Comparison of ENCODE assay signal across 27 mouse cellular contexts in genomic region chr5:62539304-62539703, GRCm38 (mm10).
"Had no signal": no experiment of that assay in that cellular context is flagged by ENCODE, and none has a peak within 500 bp of the region (broad histone marks: within the 10 kb centered on the region; RNA-seq: fewer than 3 reads in every experiment).

No protein-coding gene starts in this region.

- H3K4me1 ChIP-seq: embryonic facial prominence, embryonic 10.5 days; embryonic facial prominence, embryonic 12.5 days; embryonic facial prominence, embryonic 13.5 days; embryonic facial prominence, embryonic 15.5 days; forebrain, embryonic 10.5 days; forebrain, embryonic 12.5 days; forebrain, embryonic 13.5 days; forebrain, embryonic 15.5 days; heart, embryonic 10.5 days had no signal

- H3K27me3 ChIP-seq: embryonic facial prominence, embryonic 12.5 days; embryonic facial prominence, embryonic 13.5 days; embryonic facial prominence, embryonic 15.5 days; forebrain, embryonic 12.5 days; forebrain, embryonic 13.5 days; forebrain, embryonic 15.5 days had no signal

- H3K27ac ChIP-seq: embryonic facial prominence, embryonic 10.5 days; embryonic facial prominence, embryonic 12.5 days; embryonic facial prominence, embryonic 13.5 days; embryonic facial prominence, embryonic 15.5 days; forebrain, embryonic 10.5 days; forebrain, embryonic 12.5 days; forebrain, embryonic 13.5 days; forebrain, embryonic 15.5 days; gastrocnemius, adult 2 months; heart, adult 2 months; heart, embryonic 10.5 days had no signal

- H3K36me3 ChIP-seq: embryonic facial prominence, embryonic 10.5 days; embryonic facial prominence, embryonic 12.5 days; embryonic facial prominence, embryonic 13.5 days; embryonic facial prominence, embryonic 15.5 days; forebrain, embryonic 10.5 days; forebrain, embryonic 12.5 days; forebrain, embryonic 15.5 days; heart, embryonic 10.5 days had no signal

- H3K9ac ChIP-seq: embryonic facial prominence, embryonic 12.5 days; embryonic facial prominence, embryonic 13.5 days; embryonic facial prominence, embryonic 15.5 days; forebrain, embryonic 12.5 days; forebrain, embryonic 13.5 days; forebrain, embryonic 15.5 days; forebrain, postnatal 0 days had no signal

- ATAC-seq: forebrain, embryonic 13.5 days; forebrain, embryonic 14.5 days; forebrain, embryonic 15.5 days; forebrain, embryonic 16.5 days; forebrain, postnatal 0 days had no signal

- H3K9me3 ChIP-seq: embryonic facial prominence, embryonic 10.5 days; embryonic facial prominence, embryonic 12.5 days; embryonic facial prominence, embryonic 13.5 days; embryonic facial prominence, embryonic 15.5 days; forebrain, embryonic 10.5 days; forebrain, embryonic 12.5 days; forebrain, embryonic 13.5 days; forebrain, embryonic 15.5 days; heart, embryonic 10.5 days had no signal

- H3K4me3 ChIP-seq: embryonic facial prominence, embryonic 10.5 days; embryonic facial prominence, embryonic 12.5 days; embryonic facial prominence, embryonic 13.5 days; embryonic facial prominence, embryonic 15.5 days; erythroblast, embryonic 14.5 days; forebrain, embryonic 10.5 days; forebrain, embryonic 12.5 days; forebrain, embryonic 13.5 days; forebrain, embryonic 15.5 days; gastrocnemius, adult 2 months; heart, adult 2 months; heart, embryonic 10.5 days had no signal

- H3K4me2 ChIP-seq: embryonic facial prominence, embryonic 12.5 days; embryonic facial prominence, embryonic 13.5 days; embryonic facial prominence, embryonic 15.5 days; forebrain, embryonic 12.5 days; forebrain, embryonic 13.5 days; forebrain, embryonic 15.5 days had no signal

- DNase-seq: cerebellum, adult 9-11 months; cerebellum, postnatal 10 days; cerebellum, postnatal 14 days; cerebellum, postnatal 25 days; cerebellum, postnatal 36 days; embryo, embryonic 11 days; forebrain, postnatal 0 days; gastrocnemius, adult 2 months; gastrocnemius, postnatal 10 days; gastrocnemius, postnatal 14 days; gastrocnemius, postnatal 25 days; gastrocnemius, postnatal 36 days; heart, adult 11 months; heart, adult 18-20 months; heart, adult 2 months had no signal
